Mouse (Mus musculus): ENCODE results near the gene Zfyve27.

DNA sequence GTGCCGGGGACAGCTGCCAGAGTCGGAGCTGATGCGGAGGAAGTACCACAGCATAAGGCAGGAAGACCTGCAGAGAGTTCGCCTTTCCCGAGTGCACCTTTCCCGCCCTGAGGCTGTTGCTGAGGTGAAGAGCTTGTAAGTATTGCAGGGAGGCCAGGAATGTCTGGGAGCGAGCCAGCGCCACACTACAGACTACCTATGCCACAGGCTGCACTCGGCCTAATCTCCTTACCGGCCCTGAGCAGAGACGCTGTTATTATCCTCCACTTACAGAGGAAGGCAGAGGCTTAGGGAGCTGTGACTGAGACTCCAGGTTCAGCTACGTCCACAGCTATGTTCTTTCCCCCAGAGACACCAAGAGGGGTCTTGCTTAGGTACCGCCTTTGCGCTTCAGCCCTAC is 15.6 kb downstream of the Zfyve27 start:
- TF ChIP-seq EP300 (IDR thresholded peaks at IDR 0.05; ENCODE audit: insufficient read depth, low read depth, low read length) = no peak
- TF ChIP-seq POLR2A (IDR thresholded peaks at IDR 0.05; ENCODE audit: insufficient read depth, low read length) = no peak
- TF ChIP-seq CTCF (IDR thresholded peaks at IDR 0.05; ENCODE audit: low read depth, low read length) = no peak
